Mouse (Mus musculus): ENCODE data around the gene Dhrs11. TPM values are rescaled to one million over a fixed set of nuclear protein-coding genes. Genes with fewer than 3 reads are reported as not detected.

Dhrs11 gene
- polyA plus RNA-seq (2012; rRNA removed), result 8.7 and 9.7 TPM in 2 replicates

GRCm38 (mm10) chr11:84828516-84829399, at the start of gene Dhrs11:
TSS of gene Dhrs11 (minus strand) at chr11:84828994.

GRCm38 (mm10) chr11:84870337-84871043, 41.7 kb upstream of the Dhrs11 start, which contains the start of gene Ggnbp2:
TSS of gene Ggnbp2 (minus strand) at chr11:84870817.

GRCm38 (mm10) chr11:84818961-84819692, 9.7 kb downstream of the Dhrs11 start, which contains the start of gene Mrm1:
TSS of gene Mrm1 (minus strand) at chr11:84819515.

Other genes with a start within 250 kb of the Dhrs11 start
- gene Mrm1, start 9.5 kb downstream of the Dhrs11 start, polyA plus RNA-seq (2012; rRNA removed), result 16.1 and 32.8 TPM in 2 replicates
- 121 and 130 TPM in 2 replicates for gene Ggnbp2, start 41.8 kb upstream of the Dhrs11 start, polyA plus RNA-seq (2012; rRNA removed)
- 20.2 and 21.8 TPM in 2 replicates for gene Myo19, start 51.2 kb upstream of the Dhrs11 start, polyA plus RNA-seq (2012; rRNA removed)
- gene Pigw, start 51.3 kb upstream of the Dhrs11 start, polyA plus RNA-seq (2012; rRNA removed), result 6.6 and 7.6 TPM in 2 replicates
- gene Znhit3, start 87.4 kb upstream of the Dhrs11 start, polyA plus RNA-seq (2012; rRNA removed), result 44.1 and 49.4 TPM in 2 replicates
- gene Car4, start 128.8 kb upstream of the Dhrs11 start, polyA plus RNA-seq (2012; rRNA removed), result 3.8 and 4.4 TPM in 2 replicates

All from central nervous system, embryonic 18 days (tissue).